Mouse (Mus musculus) stomach, adult 2 months (tissue): ENCODE results near the gene Fopnl. TPM values are rescaled to one million over a fixed set of nuclear protein-coding genes. Genes with fewer than 3 reads are reported as not detected.

Experiments used
- polyA plus RNA-seq: library from polyadenylated mRNA; depleted of rRNA; stranded (reverse); fragments of >200 nt; gene quantifications from 2 replicates; pipeline ENCODE4 v1.2.3, GENCODE M21; 2012; rRNA removed

Gene Fopnl
- 14.8 and 17.1 TPM in 2 replicates for polyA plus RNA-seq

GRCm38 (mm10) chr16:14316884-14317876 is at the start of gene Fopnl:
Fopnl (minus strand) TSS chr16:14317405.

DNA sequence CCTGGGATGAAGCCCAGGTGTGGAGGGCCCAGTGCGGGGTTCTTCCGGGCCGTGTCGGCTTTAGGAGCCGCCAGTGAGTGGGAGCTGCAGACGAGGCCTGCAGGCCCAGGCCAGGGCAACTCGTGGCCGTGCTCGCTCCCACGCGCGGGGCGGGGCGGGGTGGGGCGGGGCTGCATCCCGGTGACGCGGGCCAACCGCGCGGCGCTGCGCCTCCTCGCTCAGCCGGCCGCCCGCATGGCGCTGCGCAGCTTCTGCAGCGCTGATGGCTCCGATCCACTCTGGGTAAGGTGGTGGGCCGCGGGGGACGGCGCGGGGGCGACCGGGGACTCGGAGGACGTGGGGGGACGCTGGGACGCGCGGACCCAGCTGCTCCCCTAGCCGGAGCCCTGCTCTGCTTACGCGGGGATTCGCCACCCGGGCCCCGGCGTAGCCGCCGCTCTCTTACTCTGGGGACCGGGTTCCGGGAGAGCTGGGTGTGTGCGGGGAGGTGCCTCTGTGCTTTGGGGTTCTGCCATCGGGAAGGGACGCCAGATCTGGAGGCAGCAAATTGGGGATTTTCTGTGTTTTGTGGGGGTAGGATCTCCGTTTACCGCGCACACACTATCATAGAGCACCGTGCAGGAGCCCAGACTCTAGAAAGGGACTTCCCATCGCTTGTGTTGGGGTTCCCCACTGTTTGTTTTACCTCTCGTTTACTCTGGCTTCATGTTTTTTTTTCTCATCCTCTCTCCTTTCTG is 44.3 kb upstream of the Fopnl start, which contains the start of gene Abcc1:
Gene Abcc1, plus strand, starts transcription at position 197 of the 737 bp plus-strand sequence.

DNA sequence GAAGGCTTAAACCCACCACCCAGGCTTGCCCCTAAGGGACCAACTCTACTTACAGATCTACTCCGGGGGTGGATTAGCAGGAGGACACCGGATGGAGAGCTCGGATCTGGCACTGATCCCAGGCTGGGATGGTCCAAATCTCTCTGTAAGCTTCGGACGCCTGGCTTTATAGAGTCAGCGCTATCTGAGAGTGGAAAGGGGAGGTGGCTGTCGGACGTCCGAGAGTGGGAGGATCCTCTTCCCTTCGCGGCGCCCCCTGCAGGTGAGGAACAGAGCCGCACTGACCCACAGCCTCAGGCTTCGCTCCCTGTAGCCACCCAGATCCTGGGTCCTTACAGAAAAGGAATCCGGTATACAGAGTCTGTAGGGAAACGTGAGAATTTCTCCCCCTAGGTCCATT is 26.0 kb downstream of the Fopnl start, which contains the start of gene Myh11:
Gene Myh11, minus strand, starts transcription at position 150 of the 400 bp plus-strand sequence.

Other genes starting within 250 kb of the Fopnl start
- gene Nde1, start 154.1 kb downstream of the Fopnl start, polyA plus RNA-seq = 11.1 and 13.9 TPM in 2 replicates
- gene Marf1, start 154.1 kb downstream of the Fopnl start, polyA plus RNA-seq = 1.8 and 2.8 TPM in 2 replicates
- gene Myh11, start 26.0 kb downstream of the Fopnl start, polyA plus RNA-seq = 25.7 and 50.1 TPM in 2 replicates
- gene Abcc1, start 44.2 kb upstream of the Fopnl start, polyA plus RNA-seq = 22.0 and 22.2 TPM in 2 replicates
- gene A630010A05Rik, start 244.9 kb upstream of the Fopnl start, polyA plus RNA-seq = not detected in 2 replicates